Mouse (Mus musculus) CH12.LX (cell line): ENCODE data around the gene Tmem59l. TPM values are rescaled to one million over a fixed set of nuclear protein-coding genes. Genes with fewer than 3 reads are reported as not detected.
A peak's percentile ranks its signal among the peaks of the same experiment; 100 is the strongest.

Experiments used
- DNase-seq: peaks from one replicate; pipeline ENCODE4 v3.0.0-alpha.2; 2013; ENCODE audit errors: extremely low read depth
- H3K27ac ChIP-seq: 2 replicates; pipeline ENCODE4 v1.5.1; 2012; ENCODE audit warnings: low read depth, mild to moderate bottlenecking, control low read depth, moderate library complexity; ENCODE audit not compliant: insufficient read depth
- H3K27me3 ChIP-seq: replicated peaks from 2 replicates; pipeline ENCODE3; 2012; ENCODE audit warnings: inconsistent platforms
- H3K36me3 ChIP-seq, 2 experiments: replicated peaks in 1 of 2; 2 replicates each; pipeline versions ENCODE3 to v1.6.1; 2012; ENCODE audit warnings: inconsistent platforms in 1 of 2, low read length in 1 of 2, mild to moderate bottlenecking in 1 of 2, mixed read lengths in 1 of 2, moderate library complexity in 1 of 2; ENCODE audit not compliant: control insufficient read depth in 1 of 2, insufficient read depth in 1 of 2
- H3K4me1 ChIP-seq, 2 experiments: 2 replicates each; pipeline ENCODE4 v1.6.1; 2012; ENCODE audit warnings: inconsistent platforms in 1 of 2, moderate library complexity in 1 of 2; ENCODE audit not compliant: insufficient read depth in 2 of 2, control insufficient read depth in 1 of 2
- H3K4me2 ChIP-seq: 2 replicates; pipeline ENCODE4 v1.6.1; 2012; ENCODE audit warnings: low read depth, mild to moderate bottlenecking, control low read depth; ENCODE audit not compliant: poor library complexity, insufficient read depth, severe bottlenecking
- H3K4me3 ChIP-seq, 3 experiments: fragments of 150-350 bp in 1 of 3; sonication (generic) in 1 of 3; replicated peaks in 1 of 3; 2 replicates each; pipeline versions ENCODE3 to v1.5.1; 2011 to 2012; ENCODE audit warnings: low read depth in 2 of 3, low read length in 2 of 3, mild to moderate bottlenecking in 2 of 3, moderate library complexity in 2 of 3, control low read depth in 1 of 3, improper control_type of control experiment in 1 of 3, inconsistent platforms in 1 of 3, mixed read lengths in 1 of 3; ENCODE audit not compliant: poor library complexity in 1 of 3
- H3K79me2 ChIP-seq: replicated peaks from 2 replicates; pipeline ENCODE4 v1.6.1; 2012; ENCODE audit warnings: mild to moderate bottlenecking, moderate library complexity; ENCODE audit not compliant: control insufficient read depth, poor library complexity, insufficient read depth, severe bottlenecking; ENCODE audit errors: extremely low read depth
- H3K9ac ChIP-seq: 2 replicates; pipeline ENCODE4 v1.6.1; 2012; ENCODE audit warnings: low read depth, mild to moderate bottlenecking, control low read depth, moderate library complexity; ENCODE audit not compliant: insufficient read depth
- H3K9me3 ChIP-seq: replicated peaks from 2 replicates; pipeline ENCODE3; 2012; ENCODE audit warnings: low read length, inconsistent platforms, mixed read lengths
- CHD2 ChIP-seq: IDR thresholded peaks from 2 replicates; pipeline ENCODE4 v1.6.1; 2011; ENCODE audit warnings: low read length, improper control_type of control experiment
- CTCF ChIP-seq, 2 experiments: IDR thresholded peaks in 1 of 2; conservative IDR thresholded peaks in 1 of 2; 2 replicates each; pipeline ENCODE4 v1.5.1; 2011 to 2012; ENCODE audit warnings: low read depth in 2 of 2, low read length in 2 of 2, improper control_type of control experiment in 1 of 2, inconsistent platforms in 1 of 2, mild to moderate bottlenecking in 1 of 2, moderate library complexity in 1 of 2
- E2F4 ChIP-seq: IDR thresholded peaks from 2 replicates; pipeline ENCODE4 v1.6.1; 2011; ENCODE audit warnings: low read depth, low read length, improper control_type of control experiment; ENCODE audit not compliant: insufficient replicate concordance
- GABPA ChIP-seq: IDR thresholded peaks from 2 replicates; pipeline ENCODE4 v1.6.1; 2012; ENCODE audit warnings: low read depth, low read length, improper control_type of control experiment, inconsistent platforms; ENCODE audit not compliant: insufficient replicate concordance
- HCFC1 ChIP-seq: IDR thresholded peaks from 2 replicates; pipeline ENCODE4 v1.6.1; 2012; ENCODE audit warnings: low read depth, mild to moderate bottlenecking, inconsistent platforms, low read length, improper control_type of control experiment
- IRF4 ChIP-seq: IDR thresholded peaks from 2 replicates; pipeline ENCODE4 v1.6.1; 2014; ENCODE audit warnings: low read depth, mild to moderate bottlenecking, inconsistent platforms, low read length, improper control_type of control experiment
- JUND ChIP-seq: conservative IDR thresholded peaks from 2 replicates; pipeline ENCODE4 v1.6.1; 2011; ENCODE audit warnings: low read depth, low read length, improper control_type of control experiment
- MAX ChIP-seq: IDR thresholded peaks from 2 replicates; pipeline ENCODE4 v1.6.1; 2011; ENCODE audit warnings: low read length, improper control_type of control experiment
- MXI1 ChIP-seq: IDR thresholded peaks from 2 replicates; pipeline ENCODE4 v1.6.1; 2011; ENCODE audit warnings: mild to moderate bottlenecking, low read depth, low read length, improper control_type of control experiment
- NELFE ChIP-seq: IDR thresholded peaks from 2 replicates; pipeline ENCODE4 v1.6.1; 2011; ENCODE audit warnings: low read depth, low read length, improper control_type of control experiment
- PAX5 ChIP-seq: IDR thresholded peaks from 2 replicates; pipeline ENCODE4 v1.6.1; 2012; ENCODE audit warnings: low read length, inconsistent platforms, mixed read lengths
- SIN3A ChIP-seq: IDR thresholded peaks from 2 replicates; pipeline ENCODE4 v1.6.1; 2012; ENCODE audit warnings: low read length, improper control_type of control experiment, inconsistent platforms
- TCF12 ChIP-seq: IDR thresholded peaks from 2 replicates; pipeline ENCODE4 v1.6.1; 2014; ENCODE audit warnings: low read depth, mild to moderate bottlenecking, inconsistent platforms, low read length, improper control_type of control experiment
- UBTF ChIP-seq: IDR thresholded peaks from 2 replicates; pipeline ENCODE4 v1.6.1; 2012; ENCODE audit warnings: low read depth, mild to moderate bottlenecking, inconsistent platforms, low read length, improper control_type of control experiment, moderate library complexity
- USF1 ChIP-seq: IDR thresholded peaks from 2 replicates; pipeline ENCODE4 v1.6.1; 2014; ENCODE audit warnings: low read depth, mild to moderate bottlenecking, inconsistent platforms, low read length, improper control_type of control experiment
- ZKSCAN1 ChIP-seq: IDR thresholded peaks from 2 replicates; pipeline ENCODE4 v1.6.1; 2012; ENCODE audit warnings: low read depth, inconsistent platforms, low read length, improper control_type of control experiment, borderline replicate concordance
- dilution Hi-C: fragments of 300-500 bp; cut with MboI; formaldehyde crosslinking; loops from 2 replicates; pipeline ENCODE4 v1.14.3; 2020; ENCODE audit warnings: low sequenced_read_pairs; ENCODE audit not compliant: extremely low pct_unique_long_range_greater_than_20kb, extremely low pct_ligation_motif_present
- in situ Hi-C: fragments of 300-500 bp; cut with MboI; formaldehyde crosslinking; loops from 3 replicates; pipeline ENCODE4 v1.14.3; 2019; ENCODE audit warnings: low sequenced_read_pairs, low pct_ligation_motif_present, low pct_unique_long_range_greater_than_20kb, mixed read lengths
- polyA plus RNA-seq: library from polyadenylated mRNA; unstranded; fragments of >175 nt; gene quantifications from 2 replicates; pipeline ENCODE4 v1.2.1, GENCODE M21; 2012; ENCODE audit warnings: low read depth; ENCODE audit not compliant: insufficient read length
- total RNA-seq, 2 experiments: library from RNA; depleted of rRNA; stranded (reverse); fragments of 300-350 nt in 1 of 2; fragments of >200 nt in 1 of 2; gene quantifications; 2 replicates each; pipeline ENCODE4 v1.2.3; 2012 to 2014

Gene Tmem59l
- total and polyA plus RNA-seq, 3 experiments: not detected

DNA sequence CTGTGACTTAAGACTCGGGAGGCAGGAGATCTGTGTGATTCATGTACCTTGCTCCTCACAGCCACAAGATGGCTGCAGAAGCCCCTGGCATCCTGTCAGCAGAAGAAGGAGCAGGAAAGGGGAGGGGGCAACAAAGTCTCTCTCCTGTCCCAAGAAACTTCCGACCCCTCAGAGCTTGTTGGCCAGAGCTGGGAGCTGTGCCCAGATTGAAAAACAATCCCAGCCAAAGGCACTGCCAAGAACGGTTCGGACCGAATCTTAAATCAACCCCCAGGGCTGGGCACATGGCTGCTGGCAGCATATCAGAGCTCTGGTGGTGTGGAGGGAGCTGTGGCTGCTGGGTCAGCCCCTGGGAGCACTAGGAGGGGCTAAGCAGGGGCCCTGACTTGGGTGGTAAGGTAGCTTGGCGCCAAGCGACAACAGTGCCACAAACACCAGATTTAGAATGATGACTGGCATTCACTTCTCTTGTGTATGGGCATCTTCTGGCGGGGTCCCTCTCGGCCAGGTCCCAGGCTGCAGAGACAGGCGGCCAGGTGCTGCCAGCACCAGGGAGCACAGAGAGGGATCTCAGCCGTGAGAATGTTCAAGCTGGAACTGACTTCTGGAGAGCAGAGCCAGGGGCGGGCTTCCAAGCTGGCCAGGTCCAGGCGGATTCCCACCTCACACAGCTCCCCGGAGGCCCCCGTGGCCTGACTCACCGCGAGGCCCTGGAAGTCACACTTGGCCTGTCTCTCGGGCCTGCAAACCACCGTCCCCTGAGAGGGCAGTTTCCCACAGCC, 39.3 kb downstream of the Tmem59l start:
- peaks cover 18 to 33% of the 10 kb centered on the region in 2 experiments for H3K36me3 ChIP-seq
- in situ Hi-C loops (no loop called here), dilution Hi-C loops (no loop called here)
- H3K4me2 ChIP-seq: no peak overlapping the region
- TF ChIP-seq USF1: no peak
- peak in 1 of 2 experiments; percentile 17; a peak in 1 of 4 replicates for TF ChIP-seq CTCF (conservative IDR thresholded peaks at IDR 0.05 in 1 of 2, IDR thresholded peaks at IDR 0.05 in 1 of 2; ENCODE audit: low read depth in 2 of 2, low read length in 2 of 2)
- no peak for TF ChIP-seq IRF4
- TF ChIP-seq MXI1: no peak
- TF ChIP-seq CHD2: no peak
- TF ChIP-seq, all 38 proteins: peak for 1
- Histone ChIP-seq H3K9ac (no peak overlapping the region), H3K79me2 (no peaks in the 10 kb centered on the region), H3K4me1 (peaks cover 3 to 26% of the 10 kb centered on the region in 2 experiments; a peak in 3 of 4 replicates), H3K27me3 (no peaks in the 10 kb centered on the region), H3K4me3 (no peak overlapping the region), H3K27ac (no peak overlapping the region), H3K9me3 (peaks cover 8% of the 10 kb centered on the region)
- DNase-seq: no peak

DNA sequence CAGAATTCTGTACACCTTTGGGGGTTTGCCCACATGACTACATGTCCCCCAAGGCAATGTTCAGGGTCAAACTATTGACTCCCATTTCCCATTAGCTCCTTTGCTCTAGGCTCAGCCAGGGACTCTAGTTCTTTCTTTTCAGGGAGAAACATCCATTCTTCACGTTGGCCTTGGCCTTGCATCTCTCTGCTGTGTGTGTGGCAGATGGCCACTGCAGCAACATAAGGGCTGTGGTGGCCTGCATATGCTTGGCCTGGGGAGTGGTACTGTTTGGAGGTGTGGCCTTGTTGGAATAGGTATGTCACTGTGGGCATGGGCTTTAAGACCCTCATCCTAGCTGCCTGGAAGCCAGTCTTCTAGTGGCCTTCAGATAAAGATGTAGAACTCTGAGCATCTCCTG, 41.2 kb downstream of the Tmem59l start:
- dilution Hi-C loops: no loop called here
- TF ChIP-seq TCF12: no peak
- no peak for TF ChIP-seq SIN3A
- TF ChIP-seq MAX: no peak
- no peak for TF ChIP-seq HCFC1
- TF ChIP-seq JUND: no peak
- no peak for TF ChIP-seq E2F4
- no peak for TF ChIP-seq ZKSCAN1
- TF ChIP-seq UBTF: no peak
- TF ChIP-seq PAX5: no peak
- no peak for TF ChIP-seq NELFE
- no peak for TF ChIP-seq GABPA
- no peaks in the 10 kb centered on the region for H3K79me2 ChIP-seq
- H3K4me3 ChIP-seq: no peak overlapping the region
- peaks cover 3 to 22% of the 10 kb centered on the region in 2 experiments; a peak in 3 of 4 replicates for H3K4me1 ChIP-seq
- in situ Hi-C loops: no loop called here
- no peak overlapping the region for H3K27ac ChIP-seq
- H3K9ac ChIP-seq: no peak overlapping the region
- no peaks in the 10 kb centered on the region for H3K27me3 ChIP-seq
- no peaks in the 10 kb centered on the region for H3K9me3 ChIP-seq
- no peak overlapping the region for H3K4me2 ChIP-seq
- DNase-seq: no peak
- H3K36me3 ChIP-seq: peaks cover 0 to 14% of the 10 kb centered on the region in 2 experiments
